Mouse (Mus musculus) erythroblast, embryonic 14.5 days (primary cell): Measurements from ENCODE around the gene S1pr5. TPM values are rescaled to one million over a fixed set of nuclear protein-coding genes. Genes with fewer than 3 reads are reported as not detected.
"Not testable (repeated sequence)": the region's sequence is repeated elsewhere in the genome, so short reads cannot be mapped to it uniquely, and the experiment has no call there.

Experiments used
- H3K27me3 ChIP-seq: 2 replicates; pipeline ENCODE4 v1.6.1; 2012; ENCODE audit warnings: inconsistent platforms; ENCODE audit not compliant: control insufficient read depth
- H3K36me3 ChIP-seq: 2 replicates; pipeline ENCODE4 v1.6.1; 2012; ENCODE audit warnings: mild to moderate bottlenecking, inconsistent platforms; ENCODE audit not compliant: control insufficient read depth
- H3K4me1 ChIP-seq: 2 replicates; pipeline ENCODE4 v1.6.1; 2012; ENCODE audit warnings: inconsistent platforms; ENCODE audit not compliant: control insufficient read depth
- H3K4me3 ChIP-seq: replicated peaks from 2 replicates; pipeline ENCODE3; 2012; ENCODE audit warnings: moderate library complexity, mild to moderate bottlenecking, inconsistent platforms
- H3K9me3 ChIP-seq: 2 replicates; pipeline ENCODE4 v1.6.1; 2012; ENCODE audit warnings: low read length, inconsistent platforms, mixed read lengths; ENCODE audit not compliant: control insufficient read depth
- GATA1 ChIP-seq: IDR thresholded peaks from 2 replicates; pipeline ENCODE4 v1.6.1; 2012; ENCODE audit warnings: low read length, inconsistent platforms, mixed read lengths
- TAL1 ChIP-seq: IDR thresholded peaks from 3 replicates; pipeline ENCODE4 v1.6.1; 2012; ENCODE audit warnings: low read length, inconsistent platforms, mixed read lengths
- polyA plus RNA-seq: library from polyadenylated mRNA; stranded (reverse); fragments of >175 nt; gene quantifications from 2 replicates; pipeline ENCODE4 v1.2.3, GENCODE M21; 2012

S1pr5 gene
- polyA plus RNA-seq, 1 experiment = not detected

- H3K27me3 ChIP-seq = no peaks in the 10 kb centered on the region
- no peak overlapping the region for H3K4me3 ChIP-seq
- TF ChIP-seq GATA1 = no peak
- peaks cover 65% of the 10 kb centered on the region for H3K4me1 ChIP-seq
- H3K9me3 ChIP-seq = no peaks in the 10 kb centered on the region
- H3K36me3 ChIP-seq = peaks cover 100% of the 10 kb centered on the region
Observed at GRCm38 (mm10) chr9:21272391-21272790, 24.1 kb upstream of the S1pr5 start.

- not testable (repeated sequence) for H3K4me3 ChIP-seq, H3K9me3 ChIP-seq, H3K27me3 ChIP-seq
- peaks cover 91% of the 10 kb centered on the region for H3K36me3 ChIP-seq
- H3K4me1 ChIP-seq = peaks cover 66% of the 10 kb centered on the region
Observed at GRCm38 (mm10) chr9:21269590-21269989, 21.3 kb upstream of the S1pr5 start.

- Histone ChIP-seq H3K4me3 (peak overlapping the region; percentile 21), H3K27me3 (no peaks in the 10 kb centered on the region), H3K9me3 (no peaks in the 10 kb centered on the region), H3K36me3 (peaks cover 78% of the 10 kb centered on the region), H3K4me1 (peaks cover 64% of the 10 kb centered on the region)
- TF ChIP-seq TAL1 = no peak
- no peak for TF ChIP-seq GATA1
Observed at GRCm38 (mm10) chr9:21268305-21268704, 20.1 kb upstream of the S1pr5 start.

- H3K36me3 ChIP-seq = peaks cover 64% of the 10 kb centered on the region
- H3K9me3 ChIP-seq = no peaks in the 10 kb centered on the region
- H3K4me3 ChIP-seq = peak overlapping the region; percentile 87
- H3K4me1 ChIP-seq = peaks cover 71% of the 10 kb centered on the region
- H3K27me3 ChIP-seq = no peaks in the 10 kb centered on the region
- TF ChIP-seq GATA1 = no peak
- TF ChIP-seq TAL1 = no peak
Observed at GRCm38 (mm10) chr9:21266889-21267288, 18.6 kb upstream of the S1pr5 start.

GRCm38 (mm10) chr9:21265611-21266010, 17.4 kb upstream of the S1pr5 start:
- Histone ChIP-seq H3K36me3 (peaks cover 51% of the 10 kb centered on the region), H3K4me3 (peak overlapping the region; percentile 87), H3K9me3 (no peaks in the 10 kb centered on the region), H3K4me1 (peaks cover 71% of the 10 kb centered on the region), H3K27me3 (peaks cover 1% of the 10 kb centered on the region)
- TF ChIP-seq TAL1 (no peak), GATA1 (no peak)

- Histone ChIP-seq H3K4me3 (peak within 1 kb of the TSS; percentile 87), H3K36me3 (peaks cover 46% of the 10 kb centered on the region), H3K9me3 (no peaks in the 10 kb centered on the region), H3K4me1 (peaks cover 70% of the 10 kb centered on the region), H3K27me3 (peaks cover 7% of the 10 kb centered on the region)
- TF ChIP-seq TAL1 (peak; percentile 66), GATA1 (peak; percentile 93)
Observed at GRCm38 (mm10) chr9:21265000-21265561, 16.8 kb upstream of the S1pr5 start, which contains the start of gene Atg4d. Gene Atg4d (plus strand): TSS chr9:21265293.

- Histone ChIP-seq H3K4me1 (peaks cover 65% of the 10 kb centered on the region), H3K4me3 (peak overlapping the region; percentile 87), H3K27me3 (peaks cover 11% of the 10 kb centered on the region), H3K9me3 (no peaks in the 10 kb centered on the region), H3K36me3 (peaks cover 40% of the 10 kb centered on the region)
- TF ChIP-seq GATA1 = peak; percentile 44; the same call in 1 of the 2 replicates
- TF ChIP-seq TAL1 = peak; percentile 79
Observed at GRCm38 (mm10) chr9:21264272-21264999, 16.2 kb upstream of the S1pr5 start.

- no peak overlapping the region for H3K4me3 ChIP-seq
- peaks cover 18% of the 10 kb centered on the region for H3K27me3 ChIP-seq
- no peaks in the 10 kb centered on the region for H3K9me3 ChIP-seq
- H3K36me3 ChIP-seq = peaks cover 14% of the 10 kb centered on the region
- H3K4me1 ChIP-seq = peaks cover 47% of the 10 kb centered on the region
- TF ChIP-seq GATA1 = no peak
- no peak for TF ChIP-seq TAL1
Observed at GRCm38 (mm10) chr9:21261831-21262230, 13.6 kb upstream of the S1pr5 start.

GRCm38 (mm10) chr9:21260491-21261040, 12.3 kb upstream of the S1pr5 start:
- peaks cover under 1% of the 10 kb centered on the region for H3K36me3 ChIP-seq

GRCm38 (mm10) chr9:21256349-21256748, 8.1 kb upstream of the S1pr5 start:
- not testable (repeated sequence) for H3K9me3 ChIP-seq, H3K36me3 ChIP-seq, H3K4me3 ChIP-seq, H3K4me1 ChIP-seq
- peaks cover 47% of the 10 kb centered on the region for H3K27me3 ChIP-seq

More at GRCm38 (mm10) chr9:21260491-21261040, 12.3 kb upstream of the S1pr5 start:
- no peak for TF ChIP-seq GATA1
- no peak overlapping the region for H3K4me3 ChIP-seq
- H3K9me3 ChIP-seq = no peaks in the 10 kb centered on the region
- peaks cover 35% of the 10 kb centered on the region for H3K4me1 ChIP-seq
- peaks cover 18% of the 10 kb centered on the region for H3K27me3 ChIP-seq
